In genomic region chr11:113143839-113144627, GRCm38 (mm10) we compare ENCODE assay signal across 8 mouse cellular contexts.
DNase-seq lines count a peak whose midpoint lies in the region; ATAC-seq lines count a peak whose summit lies in the region.

No protein-coding gene starts in this region.

- peak overlapping the region; percentile 34 for H3K4me2 ChIP-seq in forebrain, embryonic 16.5 days (ENCODE audit: low read length)

- peak; percentile 86 for ATAC-seq in forebrain, embryonic 16.5 days
- no peak for ATAC-seq in megakaryocyte-erythroid progenitor cell, adult 5-6 weeks (replicated peaks; ENCODE audit: low FRiP score, low TSS enrichment, poor library complexity, severe bottlenecking)

- H3K4me3 ChIP-seq in forebrain, embryonic 16.5 days (replicated peaks; ENCODE audit: low read length), result no peak overlapping the region

- H3K27me3 ChIP-seq in forebrain, embryonic 16.5 days (replicated peaks; ENCODE audit: control insufficient read depth, insufficient read depth, low read length), result no peaks in the 10 kb centered on the region

- WGBS in forebrain, embryonic 16.5 days, result 6% methylated on average over 14 of the region's 14 CpGs

- intact Hi-C loops in heart, postnatal 36 days (cut with DNase I), result no loop called here

- peak overlapping the region; percentile 26 for H3K9ac ChIP-seq in forebrain, embryonic 16.5 days (replicated peaks; ENCODE audit: low read depth, low read length)

- H3K4me1 ChIP-seq in forebrain, embryonic 16.5 days (replicated peaks; ENCODE audit: control insufficient read depth, insufficient read depth, low read length), result peaks cover 46% of the 10 kb centered on the region

- DNase-seq in frontal cortex, postnatal 14 days (ENCODE audit: low spot score in 2 of 2), result peak; percentile 29
- no peak for DNase-seq in frontal cortex, postnatal 25 days (ENCODE audit: low spot score in 2 of 2)
- peak; percentile 73 for DNase-seq in brain, adult 2 months (ENCODE audit: low read depth, low spot score)
- peak; percentile 68 for DNase-seq in heart, postnatal 36 days
- peak; percentile 35 for DNase-seq in lung, postnatal 14 days
- peak; percentile 78 for DNase-seq in retina, postnatal 1 day

- no peaks in the 10 kb centered on the region for H3K9me3 ChIP-seq in forebrain, embryonic 16.5 days (ENCODE audit: control insufficient read depth, low read length)

- H3K27ac ChIP-seq in forebrain, embryonic 16.5 days (ENCODE audit: low read length), result peak overlapping the region; percentile 65

- no peaks in the 10 kb centered on the region for H3K36me3 ChIP-seq in forebrain, embryonic 16.5 days (ENCODE audit: control insufficient read depth, insufficient read depth)

Comparison
In these comparisons a context has a peak if more than half of its experiments do, and no peak if none do; other contexts are left out.
1. DNase-seq: peak in frontal cortex, postnatal 14 days (2 of 2), brain, adult 2 months (single experiment), heart, postnatal 36 days (2 of 2), lung, postnatal 14 days (single experiment) and retina, postnatal 1 day (single experiment); none in frontal cortex, postnatal 25 days (0 of 2).